Mouse (Mus musculus): Measurements from ENCODE around the gene Gm13697.
"Not testable (repeated sequence)": the region's sequence is repeated elsewhere in the genome, so short reads cannot be mapped to it uniquely, and the experiment has no call there.

The Gm13697 gene

GRCm38 (mm10) chr2:83984443-83984842 is at the start of gene Gm13697:
Gene Gm13697, plus strand, starts transcription at chr2:83984743.
- not testable (repeated sequence) for DNase-seq (ENCODE audit: extremely low read depth, low read depth, low spot score)

GRCm38 (mm10) chr2:83940931-83941361 is 43.6 kb upstream of the Gm13697 start, which contains the start of gene Zswim2:
Gene Zswim2, minus strand, starts transcription at chr2:83941228.
- DNase-seq (ENCODE audit: extremely low read depth, low read depth, low spot score): no peak

GRCm38 (mm10) chr2:83941378-83941777 is 43.2 kb upstream of the Gm13697 start:
- DNase-seq (ENCODE audit: extremely low read depth, low read depth, low spot score): no peak

GRCm38 (mm10) chr2:83941792-83942191 is 42.8 kb upstream of the Gm13697 start:
- no peak for DNase-seq (ENCODE audit: extremely low read depth, low read depth, low spot score)

GRCm38 (mm10) chr2:83955393-83955792 is 29.1 kb upstream of the Gm13697 start, which contains the start of gene Gm13698:
Gene Gm13698, plus strand, starts transcription at chr2:83955693.
- DNase-seq (ENCODE audit: extremely low read depth, low read depth, low spot score): not testable (repeated sequence)

- DNase-seq (ENCODE audit: extremely low read depth, low read depth, low spot score): not testable (repeated sequence)
These were observed 23.3 kb upstream of the Gm13697 start, which contains the start of gene Gm13693 for GRCm38 (mm10) chr2:83961203-83961602. Gene Gm13693, plus strand, starts transcription at chr2:83961503.

GRCm38 (mm10) chr2:83967013-83967412 is 17.5 kb upstream of the Gm13697 start, which contains the start of gene Gm13695:
Gene Gm13695, plus strand, starts transcription at chr2:83967313.
- DNase-seq (ENCODE audit: extremely low read depth, low read depth, low spot score): not testable (repeated sequence)

- not testable (repeated sequence) for DNase-seq (ENCODE audit: extremely low read depth, low read depth, low spot score)
These were observed 11.7 kb upstream of the Gm13697 start, which contains the start of gene Gm13696 for GRCm38 (mm10) chr2:83972823-83973222. Gene Gm13696, plus strand, starts transcription at chr2:83973123.

GRCm38 (mm10) chr2:83978633-83979032 is 5.9 kb upstream of the Gm13697 start, which contains the start of gene Gm13694:
Gene Gm13694, plus strand, starts transcription at chr2:83978933.
- not testable (repeated sequence) for DNase-seq (ENCODE audit: extremely low read depth, low read depth, low spot score)

- DNase-seq (ENCODE audit: extremely low read depth, low read depth, low spot score): not testable (repeated sequence)
These were observed 5.7 kb downstream of the Gm13697 start, which contains the start of gene Gm13691 for GRCm38 (mm10) chr2:83990253-83990652. Gene Gm13691, plus strand, starts transcription at chr2:83990553.

- DNase-seq (ENCODE audit: extremely low read depth, low read depth, low spot score): not testable (repeated sequence)
These were observed 9.2 kb downstream of the Gm13697 start for GRCm38 (mm10) chr2:83993639-83994255.

GRCm38 (mm10) chr2:83994526-83994925 is 10.0 kb downstream of the Gm13697 start:
- DNase-seq (ENCODE audit: extremely low read depth, low read depth, low spot score): not testable (repeated sequence)

- no peak for DNase-seq (ENCODE audit: extremely low read depth, low read depth, low spot score)
These were observed 24.4 kb downstream of the Gm13697 start for GRCm38 (mm10) chr2:84008913-84009312.

- no peak for DNase-seq (ENCODE audit: extremely low read depth, low read depth, low spot score)
These were observed 25.3 kb downstream of the Gm13697 start for GRCm38 (mm10) chr2:84009818-84010217.

GRCm38 (mm10) chr2:84014572-84014971 is 30.0 kb downstream of the Gm13697 start:
- DNase-seq (ENCODE audit: extremely low read depth, low read depth, low spot score): no peak

GRCm38 (mm10) chr2:84016291-84016690 is 31.7 kb downstream of the Gm13697 start:
- DNase-seq (ENCODE audit: extremely low read depth, low read depth, low spot score): not testable (repeated sequence)

GRCm38 (mm10) chr2:84018330-84018729 is 33.8 kb downstream of the Gm13697 start:
- DNase-seq (ENCODE audit: extremely low read depth, low read depth, low spot score): no peak

GRCm38 (mm10) chr2:84019519-84020305 is 35.2 kb downstream of the Gm13697 start:
- DNase-seq (ENCODE audit: extremely low read depth, low read depth, low spot score): no peak

- DNase-seq (ENCODE audit: extremely low read depth, low read depth, low spot score): no peak
These were observed 37.4 kb downstream of the Gm13697 start for GRCm38 (mm10) chr2:84021930-84022329.

- DNase-seq (ENCODE audit: extremely low read depth, low read depth, low spot score): peak; percentile 82
These were observed 38.4 kb downstream of the Gm13697 start for GRCm38 (mm10) chr2:84022905-84023304.

GRCm38 (mm10) chr2:84023319-84023718 is 38.8 kb downstream of the Gm13697 start:
- DNase-seq (ENCODE audit: extremely low read depth, low read depth, low spot score): no peak

All from fat pad, adult 2 months (tissue).